Mouse (Mus musculus) A20 (cell line): ENCODE measurements around the gene Rb1.

ENCODE experiments used
- DNase-seq: peaks from one replicate; pipeline ENCODE4 v3.0.0-alpha.2; 2011; ENCODE audit warnings: low read depth, low spot score

Gene Rb1

GRCm38 (mm10) chr14:73211477-73211876, 114.1 kb downstream of the Rb1 start:
- no peak for DNase-seq

- DNase-seq: no peak
Observed at GRCm38 (mm10) chr14:73210196-73210595, 115.4 kb downstream of the Rb1 start.

- no peak for DNase-seq
Observed at GRCm38 (mm10) chr14:73209262-73209661, 116.4 kb downstream of the Rb1 start.

GRCm38 (mm10) chr14:73204016-73204415, 121.6 kb downstream of the Rb1 start:
- DNase-seq: no peak

GRCm38 (mm10) chr14:73201447-73201846, 124.2 kb downstream of the Rb1 start:
- DNase-seq: no peak

- DNase-seq: no peak
Observed at GRCm38 (mm10) chr14:73199058-73199457, 126.6 kb downstream of the Rb1 start.

- no peak for DNase-seq
Observed at GRCm38 (mm10) chr14:73186875-73187274, 138.7 kb downstream of the Rb1 start.

GRCm38 (mm10) chr14:73181144-73181543, 144.5 kb downstream of the Rb1 start:
- DNase-seq: no peak

GRCm38 (mm10) chr14:73180671-73181070, 145.0 kb downstream of the Rb1 start:
- peak; percentile 47 for DNase-seq

GRCm38 (mm10) chr14:73179221-73179681, 146.4 kb downstream of the Rb1 start:
- no peak for DNase-seq

- no peak for DNase-seq
Observed at GRCm38 (mm10) chr14:73177961-73178360, 147.7 kb downstream of the Rb1 start.

GRCm38 (mm10) chr14:73176266-73176665, 149.4 kb downstream of the Rb1 start:
- no peak for DNase-seq

GRCm38 (mm10) chr14:73175814-73176213, 149.8 kb downstream of the Rb1 start:
- DNase-seq: peak; percentile 5

GRCm38 (mm10) chr14:73175031-73175430, 150.6 kb downstream of the Rb1 start:
- DNase-seq: no peak

GRCm38 (mm10) chr14:73174091-73174995, 151.3 kb downstream of the Rb1 start:
- DNase-seq: no peak

GRCm38 (mm10) chr14:73173662-73174061, 152.0 kb downstream of the Rb1 start:
- no peak for DNase-seq

- no peak for DNase-seq
Observed at GRCm38 (mm10) chr14:73172196-73173011, 153.2 kb downstream of the Rb1 start.

GRCm38 (mm10) chr14:73169926-73170844, 155.4 kb downstream of the Rb1 start:
- no peak for DNase-seq

GRCm38 (mm10) chr14:73168605-73169004, 157.0 kb downstream of the Rb1 start:
- DNase-seq: no peak

- no peak for DNase-seq
Observed at GRCm38 (mm10) chr14:73165136-73165535, 160.5 kb downstream of the Rb1 start.

GRCm38 (mm10) chr14:73163363-73163998, 162.1 kb downstream of the Rb1 start:
- no peak for DNase-seq
